Mouse (Mus musculus) telencephalon, adult 2 months (tissue): ENCODE data around the gene Olfr221.

Source experiments
- DNase-seq: peaks from one replicate; pipeline ENCODE4 v3.0.0-alpha.2; 2011; ENCODE audit warnings: low read depth, low spot score

Olfr221 gene

GRCm38 (mm10) chr14:52019590-52020340, 22.5 kb downstream of the Olfr221 start:
- DNase-seq = peak; percentile 98

- no peak for DNase-seq
These were observed 23.1 kb downstream of the Olfr221 start for GRCm38 (mm10) chr14:52019051-52019589.

GRCm38 (mm10) chr14:52018248-52019050, 23.8 kb downstream of the Olfr221 start:
- no peak for DNase-seq

- DNase-seq = no peak
These were observed 24.6 kb downstream of the Olfr221 start for GRCm38 (mm10) chr14:52017662-52018061.

GRCm38 (mm10) chr14:52016625-52017405, 25.4 kb downstream of the Olfr221 start:
- DNase-seq = no peak

GRCm38 (mm10) chr14:52015445-52016100, 26.7 kb downstream of the Olfr221 start, which contains the start of gene Tmem253:
Gene Tmem253 (plus strand): TSS chr14:52015658.
- no peak for DNase-seq

- DNase-seq = no peak
These were observed 27.4 kb downstream of the Olfr221 start for GRCm38 (mm10) chr14:52014761-52015311.

GRCm38 (mm10) chr14:52014271-52014760, 27.9 kb downstream of the Olfr221 start:
- no peak for DNase-seq

GRCm38 (mm10) chr14:52013771-52014219, 28.5 kb downstream of the Olfr221 start:
- no peak for DNase-seq

GRCm38 (mm10) chr14:52013021-52013610, 29.1 kb downstream of the Olfr221 start:
- DNase-seq = no peak

GRCm38 (mm10) chr14:52012553-52012952, 29.7 kb downstream of the Olfr221 start:
- DNase-seq = no peak

GRCm38 (mm10) chr14:52012085-52012484, 30.2 kb downstream of the Olfr221 start:
- peak; percentile 66 for DNase-seq

- no peak for DNase-seq
These were observed 30.6 kb downstream of the Olfr221 start for GRCm38 (mm10) chr14:52011683-52012082.

- no peak for DNase-seq
These were observed 31.7 kb downstream of the Olfr221 start for GRCm38 (mm10) chr14:52010446-52011111.

- no peak for DNase-seq
These were observed 32.4 kb downstream of the Olfr221 start for GRCm38 (mm10) chr14:52009841-52010240.

- no peak for DNase-seq
These were observed 32.9 kb downstream of the Olfr221 start for GRCm38 (mm10) chr14:52009361-52009760.

- peak; percentile 77 for DNase-seq
These were observed 33.7 kb downstream of the Olfr221 start for GRCm38 (mm10) chr14:52008321-52009203.

- DNase-seq = no peak
These were observed 35.5 kb downstream of the Olfr221 start for GRCm38 (mm10) chr14:52006771-52007170.

GRCm38 (mm10) chr14:52006241-52006640, 36.0 kb downstream of the Olfr221 start:
- no peak for DNase-seq
